Mouse (Mus musculus) testis, adult 2 months (tissue): ENCODE results near the gene Adm.

ENCODE experiments used
- CTCF ChIP-seq: fragments of 200-500 bp; IDR thresholded peaks from 2 replicates; pipeline ENCODE4 v1.5.1; 2012; ENCODE audit warnings: low read depth, mild to moderate bottlenecking, inconsistent platforms, low read length, moderate library complexity; ENCODE audit not compliant: control insufficient read depth, insufficient read depth, insufficient replicate concordance
- POLR2A ChIP-seq: fragments of 200-500 bp; IDR thresholded peaks from 2 replicates; pipeline ENCODE4 v1.6.1; 2012; ENCODE audit warnings: low read depth, mild to moderate bottlenecking, inconsistent platforms, low read length, moderate library complexity; ENCODE audit not compliant: control insufficient read depth

DNA sequence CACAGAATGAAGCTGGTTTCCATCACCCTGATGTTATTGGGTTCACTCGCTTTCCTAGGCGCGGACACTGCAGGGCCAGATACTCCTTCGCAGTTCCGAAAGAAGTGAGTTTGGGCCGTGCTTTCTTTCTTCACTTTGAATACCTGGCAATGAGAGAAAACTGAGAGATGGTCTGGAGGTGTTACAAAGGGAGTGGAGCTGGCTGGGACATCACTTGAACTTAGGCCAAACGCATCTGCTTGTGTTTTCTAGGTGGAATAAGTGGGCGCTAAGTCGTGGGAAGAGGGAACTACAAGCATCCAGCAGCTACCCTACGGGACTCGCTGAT is 776 bp downstream of the Adm start:
- no peak for TF ChIP-seq CTCF
- TF ChIP-seq POLR2A = no peak
